Mouse (Mus musculus) urinary bladder, adult 18-20 months (tissue): ENCODE measurements around the gene Trp53i11.

Experiments
- DNase-seq, 2 experiments: peaks; one replicate each; pipeline ENCODE4 v3.0.0; 2022; ENCODE audit warnings: low spot score in 2 of 2, mixed read lengths in 2 of 2

The Trp53i11 gene

DNA sequence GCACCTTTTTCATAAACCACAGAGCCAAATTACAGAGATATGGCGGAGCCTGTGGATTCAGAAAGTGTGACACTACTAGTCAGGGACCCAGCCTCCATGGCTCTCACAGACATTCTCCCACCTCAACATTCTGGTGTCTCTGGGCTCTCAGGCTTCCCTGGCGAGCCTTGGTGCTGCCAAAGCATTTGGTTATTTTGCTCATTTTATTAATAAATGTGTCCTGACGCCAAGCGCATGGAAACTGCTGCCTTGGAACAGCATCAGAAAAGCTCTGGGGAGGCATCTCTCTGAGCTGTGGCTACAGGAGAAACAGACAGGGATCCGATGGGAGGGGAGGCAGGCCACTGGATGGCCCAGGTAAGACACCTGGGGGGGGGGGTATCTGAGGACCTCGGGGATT lies 15.4 kb upstream of the Trp53i11 start:
- no peak for DNase-seq

GRCm38 (mm10) chr2:93172460-93172859 lies 14.9 kb upstream of the Trp53i11 start:
- DNase-seq, result no peak

- no peak for DNase-seq
Measured at GRCm38 (mm10) chr2:93174159-93174558, 13.2 kb upstream of the Trp53i11 start.

DNA sequence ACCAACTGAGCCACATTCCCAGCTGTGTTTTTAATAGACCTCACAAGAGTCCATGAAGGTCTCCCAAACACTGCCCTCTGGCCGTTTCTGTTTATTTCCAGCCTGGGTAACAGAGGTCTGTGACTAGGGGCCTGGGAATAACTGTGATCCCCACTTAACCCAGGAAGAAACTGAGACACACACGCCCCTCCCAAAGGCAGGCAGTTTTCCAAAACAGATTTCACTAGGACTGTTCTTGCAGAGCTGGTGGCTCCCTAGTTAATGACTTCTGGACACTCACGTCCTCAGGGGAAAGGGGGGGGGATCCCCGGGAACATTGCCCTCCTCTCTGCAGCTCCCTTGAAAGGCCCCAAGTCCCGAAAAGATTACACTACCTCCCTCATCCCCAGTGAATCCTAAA lies 12.1 kb upstream of the Trp53i11 start:
- DNase-seq, result no peak

GRCm38 (mm10) chr2:93175721-93176120 lies 11.6 kb upstream of the Trp53i11 start:
- DNase-seq, result no peak

DNA sequence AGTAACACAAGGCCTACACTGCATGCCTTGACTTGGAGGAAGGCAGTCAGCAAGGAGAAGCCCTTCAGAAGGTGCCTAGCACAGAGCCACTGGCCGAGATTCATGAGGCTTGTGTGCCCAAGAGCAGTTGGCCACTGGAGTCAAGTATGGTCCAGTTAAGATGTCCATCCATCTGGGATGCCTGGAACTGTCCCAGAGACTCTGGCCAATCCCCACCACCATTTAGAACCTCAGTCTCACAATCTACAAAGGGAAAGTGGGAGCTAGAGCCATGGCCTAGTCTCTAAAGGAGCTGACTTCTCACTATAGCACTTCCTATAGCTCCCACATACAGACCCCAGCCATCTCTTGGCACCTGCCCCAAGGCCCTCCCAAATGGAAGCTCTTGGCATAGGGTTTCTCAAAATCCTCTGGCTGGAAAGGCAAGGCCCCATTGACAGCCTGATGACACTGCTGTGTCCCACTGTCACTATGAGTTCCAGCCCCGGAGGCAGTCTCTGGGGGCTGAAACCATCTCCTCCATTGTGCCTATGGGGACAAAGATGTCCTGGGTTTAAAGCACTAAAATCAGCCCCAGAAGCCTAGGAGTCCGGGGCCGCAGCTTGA lies 11.1 kb upstream of the Trp53i11 start:
- DNase-seq, result no peak

GRCm38 (mm10) chr2:93176871-93177667 lies 10.3 kb upstream of the Trp53i11 start:
- DNase-seq, result no peak

- no peak for DNase-seq
Measured at GRCm38 (mm10) chr2:93177668-93178312, 9.6 kb upstream of the Trp53i11 start.

DNA sequence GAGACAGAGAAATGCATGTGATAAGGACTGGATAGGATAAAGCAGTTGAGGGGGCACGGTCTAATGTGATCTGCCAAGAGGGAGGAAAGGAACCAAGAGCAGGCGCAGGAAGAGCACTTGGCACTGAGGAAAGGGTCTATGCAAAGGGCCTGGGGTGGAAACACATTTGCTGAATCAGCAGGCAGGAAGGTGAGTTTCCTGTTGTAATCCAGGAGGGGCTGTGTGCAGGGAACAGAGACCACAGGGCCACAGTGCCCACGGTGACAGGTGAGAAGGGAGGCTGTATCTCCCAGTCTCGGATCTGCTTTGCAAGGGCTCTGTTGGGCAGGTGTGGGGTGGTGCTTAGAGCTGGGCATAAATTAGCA lies 9.1 kb upstream of the Trp53i11 start:
- no peak for DNase-seq

- DNase-seq, result no peak
Measured at GRCm38 (mm10) chr2:93179603-93180002, 7.7 kb upstream of the Trp53i11 start.

DNA sequence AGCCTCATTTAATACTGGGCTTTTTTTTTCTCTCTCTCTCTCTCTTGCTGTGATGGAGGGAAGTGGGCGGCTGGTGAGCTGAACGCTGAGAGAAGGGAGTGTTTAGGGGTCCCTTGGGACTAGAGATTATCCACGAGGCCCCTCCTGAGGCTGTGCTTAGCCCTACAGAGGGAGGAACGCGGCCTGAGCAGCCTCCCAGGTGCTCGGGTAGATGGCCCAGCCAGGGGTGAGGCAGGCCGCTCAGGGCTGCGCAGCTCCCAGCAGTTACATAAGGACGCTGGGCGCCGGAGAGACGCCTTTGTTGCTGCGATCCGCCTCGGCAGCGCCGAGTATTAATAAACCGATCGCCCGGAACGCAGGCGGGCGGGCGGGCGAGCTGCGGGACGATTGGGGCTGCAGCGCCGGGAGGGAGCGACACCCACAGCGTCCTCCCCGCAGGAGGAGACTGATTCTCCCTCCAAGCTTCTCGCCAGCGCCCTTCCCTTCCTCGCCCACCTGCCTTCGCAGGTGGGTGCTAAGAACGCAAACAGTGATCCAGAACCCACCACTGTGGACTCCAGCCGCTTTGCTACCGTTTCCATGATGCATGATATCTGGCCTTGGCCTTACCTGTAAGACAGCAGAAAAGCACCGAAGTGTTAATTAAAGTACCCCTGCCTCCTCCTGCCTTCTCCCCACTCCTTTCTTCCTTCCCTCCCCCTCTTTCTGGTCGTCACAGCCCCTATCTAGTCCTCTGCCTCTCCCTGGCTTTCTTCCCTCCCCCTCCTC lies 7.1 kb upstream of the Trp53i11 start:
- no peak for DNase-seq

- no peak for DNase-seq
Measured at GRCm38 (mm10) chr2:93182859-93183258, 4.5 kb upstream of the Trp53i11 start.

GRCm38 (mm10) chr2:93188020-93188760 lies 842 bp downstream of the Trp53i11 start:
- no peak for DNase-seq

DNA sequence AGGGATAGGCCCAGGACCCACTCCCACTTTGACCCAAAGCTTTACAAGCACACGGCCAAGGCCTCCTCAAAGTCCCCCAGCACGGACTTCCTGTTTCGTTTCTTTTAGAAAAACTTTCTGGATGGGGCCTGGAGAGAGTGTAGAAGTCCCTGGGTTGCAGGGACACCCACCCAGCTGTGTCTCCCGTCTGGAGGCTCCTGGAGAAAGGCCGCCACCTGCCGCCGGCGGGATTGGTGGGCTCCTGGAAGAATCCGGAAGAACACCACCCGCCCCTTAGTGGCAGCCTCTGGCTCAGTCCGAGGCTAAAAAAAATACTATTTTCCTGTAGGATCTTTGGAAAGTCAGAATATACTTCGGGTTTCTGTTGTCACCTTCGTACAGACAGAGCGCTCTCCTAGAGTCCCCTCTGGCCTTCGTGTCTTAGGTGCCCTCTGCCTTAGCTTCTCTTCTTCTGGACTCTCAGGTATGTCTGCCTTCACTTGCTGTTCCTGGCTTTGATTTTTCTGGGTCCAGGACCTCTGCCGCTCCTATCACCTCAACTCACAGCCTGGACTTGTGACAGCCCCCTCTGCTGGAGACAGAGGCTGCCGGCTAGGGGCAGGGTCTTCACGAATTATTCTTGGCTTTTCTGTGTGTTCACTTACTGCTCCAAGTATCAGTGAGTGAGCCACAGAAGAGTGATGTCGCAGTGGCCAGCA lies 1.6 kb downstream of the Trp53i11 start:
- no peak for DNase-seq

GRCm38 (mm10) chr2:93190771-93191487 lies 3.6 kb downstream of the Trp53i11 start:
- no peak for DNase-seq

GRCm38 (mm10) chr2:93191488-93192181 lies 4.3 kb downstream of the Trp53i11 start:
- no peak for DNase-seq

DNA sequence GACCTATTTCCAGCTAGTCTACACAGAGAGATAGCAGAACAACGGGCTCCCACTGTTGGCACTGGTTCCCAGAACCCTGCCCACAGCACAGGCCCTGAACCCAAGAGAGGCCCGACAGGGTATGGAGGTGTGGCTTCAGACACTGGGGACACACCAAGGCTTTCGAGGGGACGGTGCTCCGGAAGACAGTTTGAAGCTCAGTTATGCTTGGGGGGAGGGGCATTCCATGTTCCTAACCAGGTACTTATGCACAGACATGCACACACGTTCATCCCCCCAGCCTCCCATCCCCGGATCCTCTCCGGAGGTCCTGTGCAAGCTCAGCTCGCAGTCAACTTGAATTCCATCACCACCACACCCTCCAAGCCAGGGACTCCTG lies 4.8 kb downstream of the Trp53i11 start:
- DNase-seq, result no peak

DNA sequence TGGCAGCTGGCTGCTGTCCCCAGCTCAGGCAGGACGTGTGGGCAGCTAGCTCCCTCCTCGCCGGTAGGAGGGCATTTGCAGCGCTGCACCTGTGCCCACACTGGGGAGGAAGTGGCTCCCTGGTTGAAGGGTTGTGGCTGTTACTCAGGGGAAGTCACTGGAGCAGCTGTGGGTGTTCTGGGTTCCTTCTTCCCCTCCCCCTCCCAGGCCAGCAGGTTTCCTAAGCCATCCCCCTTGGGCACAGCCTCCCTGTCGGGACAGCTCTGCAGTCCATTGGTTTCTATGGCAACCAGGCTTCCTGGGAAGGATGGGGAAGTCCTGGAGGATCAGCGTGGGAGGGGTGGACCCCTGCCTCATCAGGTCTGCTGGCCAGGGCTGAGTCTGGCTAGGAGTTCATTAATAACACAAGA lies 5.3 kb downstream of the Trp53i11 start:
- DNase-seq, result no peak

- DNase-seq, result no peak
Measured at GRCm38 (mm10) chr2:93193806-93194205, 6.5 kb downstream of the Trp53i11 start.

DNA sequence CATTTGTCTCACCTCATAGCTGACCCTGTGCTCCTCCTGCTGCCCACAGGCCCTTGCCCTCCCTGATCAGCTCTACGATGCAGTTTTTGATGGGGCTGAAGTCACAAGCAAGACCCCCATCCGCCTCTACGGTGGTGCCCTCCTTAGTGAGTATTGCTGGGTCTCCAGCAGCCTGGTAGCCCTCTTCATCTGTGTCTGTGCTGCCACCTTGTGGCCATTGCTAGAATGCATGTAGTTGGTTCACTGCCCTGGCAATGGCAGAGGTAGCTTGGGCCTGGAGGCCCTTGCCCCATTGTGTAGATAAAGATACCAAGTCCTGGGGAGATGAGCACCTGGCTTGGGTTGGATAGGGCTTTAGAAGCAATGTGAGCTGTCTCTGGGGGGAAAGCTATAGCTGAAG lies 11.5 kb downstream of the Trp53i11 start:
- peak; percentile 74 to 92 for DNase-seq
